Mouse (Mus musculus): ENCODE measurements around the gene Vmn1r81. TPM values are rescaled to one million over a fixed set of nuclear protein-coding genes. Genes with fewer than 3 reads are reported as not detected.

Vmn1r81 gene
- polyA plus RNA-seq (2016; fragmentation: Nextera tagmentation; extraction: Ambion mirVana) = not detected in 2 replicates

DNA sequence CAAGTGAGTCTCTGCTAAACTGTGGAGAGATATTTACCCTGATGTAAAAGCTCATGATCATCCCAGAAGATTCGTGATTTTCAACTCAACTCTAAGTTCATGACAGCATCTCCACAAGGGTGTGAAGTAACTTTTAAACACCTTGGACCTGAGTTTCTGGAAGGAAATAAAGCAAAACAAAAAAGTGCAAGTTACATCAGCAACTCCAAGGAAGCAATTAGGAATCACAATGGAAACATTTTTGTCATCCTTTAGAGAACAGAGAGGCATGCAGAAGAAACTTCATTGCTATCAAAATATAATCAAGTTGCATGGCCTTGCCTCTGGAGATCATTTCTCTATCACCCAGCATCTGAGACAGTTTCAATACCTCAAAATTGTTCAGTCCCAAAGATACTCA, at the start of gene Vmn1r81:
TSS of gene Vmn1r81 (minus strand) at position 101 of the 400 bp plus-strand sequence.
- H3K9me3 ChIP-seq (replicated peaks) = peaks cover 9% of the 10 kb centered on the region
- no peak within 1 kb of the TSS for H3K9ac ChIP-seq
- WGBS = 57% methylated on average over 1 of the region's 1 CpGs
- H3K4me1 ChIP-seq (replicated peaks) = no peaks in the 10 kb centered on the region
- no peak within 1 kb of the TSS for H3K4me3 ChIP-seq
- no peaks in the 10 kb centered on the region for H3K36me3 ChIP-seq
- H3K4me2 ChIP-seq = no peak within 1 kb of the TSS
- no peak within 1 kb of the TSS for H3K27ac ChIP-seq (ENCODE audit: poor library complexity, severe bottlenecking)
- no peaks in the 10 kb centered on the region for H3K27me3 ChIP-seq (replicated peaks)
- ATAC-seq (ENCODE audit: insufficient number of reproducible peaks, low FRiP score) = no peak

DNA sequence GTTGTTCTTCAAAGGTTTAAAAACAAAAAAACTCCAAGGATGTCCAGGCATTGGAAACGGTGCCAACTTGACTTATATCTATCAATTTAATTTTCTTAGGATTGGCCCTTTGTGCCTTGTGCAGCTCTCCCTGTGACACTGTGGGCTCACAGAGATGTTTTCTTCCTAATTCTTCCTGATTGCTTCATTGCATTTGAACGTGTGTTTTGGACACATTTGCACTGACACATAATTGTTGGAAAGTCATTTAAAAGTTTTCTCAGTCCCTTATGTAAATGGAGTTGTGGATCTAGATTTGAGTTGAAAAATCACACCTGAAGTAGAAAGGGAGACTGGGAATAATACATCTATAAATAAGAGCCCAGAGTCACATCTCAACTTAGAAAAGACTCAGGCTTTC, 32.1 kb upstream of the Vmn1r81 start, which contains the start of gene Vmn1r82:
TSS of gene Vmn1r82 (plus strand) at position 301 of the 400 bp plus-strand sequence.
- WGBS = 47% methylated on average over 2 of the region's 2 CpGs
- Histone ChIP-seq H3K36me3 (no peaks in the 10 kb centered on the region), H3K9ac (no peak within 1 kb of the TSS), H3K4me3 (no peak within 1 kb of the TSS), H3K27me3 (replicated peaks) (no peaks in the 10 kb centered on the region), H3K4me2 (no peak within 1 kb of the TSS), H3K4me1 (replicated peaks) (no peaks in the 10 kb centered on the region), H3K9me3 (replicated peaks) (peaks cover 14% of the 10 kb centered on the region; the same call in 1 of the 2 replicates), H3K27ac (ENCODE audit: poor library complexity, severe bottlenecking) (no peak within 1 kb of the TSS)
- ATAC-seq (ENCODE audit: insufficient number of reproducible peaks, low FRiP score) = no peak

DNA sequence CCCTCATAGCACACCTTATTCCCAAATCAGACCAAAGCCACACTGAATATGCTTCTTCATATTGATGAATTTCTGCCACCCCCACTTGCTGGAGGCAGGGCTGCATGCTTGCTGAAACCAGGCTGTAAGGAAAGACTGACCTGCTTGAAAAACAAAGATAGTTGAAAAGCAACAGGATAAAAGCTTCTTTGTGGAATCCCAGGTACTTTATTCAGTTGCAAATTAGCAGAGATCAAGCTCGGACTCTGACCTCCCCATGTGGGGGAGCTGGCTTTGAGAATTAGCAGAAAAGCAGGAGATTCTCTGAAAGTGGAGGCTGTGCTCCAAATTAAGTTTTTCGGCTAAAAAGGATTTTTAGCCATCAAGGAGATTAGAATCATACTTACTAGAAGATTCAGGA, 63.9 kb downstream of the Vmn1r81 start:
- no peak for ATAC-seq (ENCODE audit: insufficient number of reproducible peaks, low FRiP score)
- H3K36me3 ChIP-seq = no peaks in the 10 kb centered on the region
- H3K27ac ChIP-seq (ENCODE audit: poor library complexity, severe bottlenecking) = no peak overlapping the region
- H3K4me1 ChIP-seq (replicated peaks) = no peaks in the 10 kb centered on the region
- peaks cover 13% of the 10 kb centered on the region for H3K9me3 ChIP-seq (replicated peaks)
- H3K4me2 ChIP-seq = no peak overlapping the region
- 64% methylated on average over 2 of the region's 2 CpGs for WGBS
- H3K9ac ChIP-seq = no peak overlapping the region
- H3K4me3 ChIP-seq = no peak overlapping the region
- H3K27me3 ChIP-seq (replicated peaks) = no peaks in the 10 kb centered on the region

Other genes with a start within 250 kb of the Vmn1r81 start
- gene Vmn1r77, start 231.5 kb downstream of the Vmn1r81 start, polyA plus RNA-seq (2016; fragmentation: Nextera tagmentation; extraction: Ambion mirVana) = not detected in 2 replicates
- not detected in 2 replicates for gene Vmn1r78, start 118.0 kb downstream of the Vmn1r81 start, polyA plus RNA-seq (2016; fragmentation: Nextera tagmentation; extraction: Ambion mirVana)
- gene Vmn1r79, start 97.0 kb downstream of the Vmn1r81 start, polyA plus RNA-seq (2016; fragmentation: Nextera tagmentation; extraction: Ambion mirVana) = not detected in 2 replicates
- gene Vmn1r80, start 79.0 kb downstream of the Vmn1r81 start, polyA plus RNA-seq (2016; fragmentation: Nextera tagmentation; extraction: Ambion mirVana) = not detected in 2 replicates
- gene Vmn1r82, start 32.2 kb upstream of the Vmn1r81 start, polyA plus RNA-seq (2016; fragmentation: Nextera tagmentation; extraction: Ambion mirVana) = not detected in 2 replicates
- gene Vmn1r83, start 61.2 kb upstream of the Vmn1r81 start, polyA plus RNA-seq (2016; fragmentation: Nextera tagmentation; extraction: Ambion mirVana) = not detected in 2 replicates
- gene Vmn1r84, start 101.0 kb upstream of the Vmn1r81 start, polyA plus RNA-seq (2016; fragmentation: Nextera tagmentation; extraction: Ambion mirVana) = not detected in 2 replicates
- 2.7 and 2.8 TPM in 2 replicates for gene Zfp551, start 154.5 kb upstream of the Vmn1r81 start, polyA plus RNA-seq (2016; fragmentation: Nextera tagmentation; extraction: Ambion mirVana)
- 18.2 and 19.6 TPM in 2 replicates for gene Zfp606, start 210.0 kb upstream of the Vmn1r81 start, polyA plus RNA-seq (2016; fragmentation: Nextera tagmentation; extraction: Ambion mirVana)
- gene 2900092C05Rik, start 244.2 kb upstream of the Vmn1r81 start, polyA plus RNA-seq (2016; fragmentation: Nextera tagmentation; extraction: Ambion mirVana) = not detected in 2 replicates

Measured in heart, embryonic 12.5 days (tissue).